10 mouse cellular contexts compared by ENCODE assay signal in the genomic region with DNA sequence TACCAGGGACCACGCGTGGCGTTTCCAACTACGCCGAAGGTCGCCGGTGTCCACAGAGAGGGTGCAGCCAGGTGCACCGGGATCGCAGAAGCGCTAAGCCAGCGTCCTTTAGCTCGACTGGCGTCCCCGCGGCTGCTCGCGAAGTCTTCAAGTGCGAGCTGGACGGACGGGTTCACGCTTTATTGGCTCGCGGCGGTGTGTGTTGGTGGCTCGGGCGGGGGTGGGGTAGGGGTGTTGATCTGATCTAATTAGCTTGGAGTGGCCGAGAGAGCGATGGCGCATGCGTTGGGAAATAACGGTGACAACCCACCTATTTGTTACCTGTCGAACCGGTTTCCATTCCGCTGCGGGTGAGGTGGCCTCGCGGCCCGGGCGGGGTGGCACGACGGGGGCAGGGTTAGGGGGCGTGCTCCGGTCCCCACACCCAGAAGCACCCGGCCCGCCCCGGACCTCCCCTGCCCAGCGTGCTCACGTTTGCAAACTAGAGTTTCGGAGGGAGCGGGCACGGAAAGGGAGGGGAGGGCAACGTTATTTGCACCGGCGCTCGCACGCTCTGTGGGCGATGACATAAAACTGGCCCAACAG. TPM values are rescaled to one million over a fixed set of nuclear protein-coding genes. Genes with fewer than 3 reads are reported as not detected.
A peak's percentile ranks its signal among the peaks of the same experiment; 100 is the strongest.
DNase-seq lines count a peak whose midpoint lies in the region; ATAC-seq and TF ChIP-seq lines count a peak whose summit lies in the region.
"Had no signal": no experiment of that assay in that cellular context is flagged by ENCODE, and none has a peak within 500 bp of the region (broad histone marks: within the 10 kb centered on the region; RNA-seq: fewer than 3 reads in every experiment).

Gene Ovol1 (minus strand): TSS at position 190 of the 585 bp plus-strand sequence.

- WGBS in heart, adult 2 months: 1% methylated on average over 57 of the region's 57 CpGs
- 2% methylated on average over 57 of the region's 57 CpGs for WGBS in liver, embryonic 14.5 days (ENCODE audit: insufficient replicate concordance)
- WGBS in neural tube, embryonic 14.5 days: under 1% methylated on average over 56 of the region's 57 CpGs

- H3K27ac ChIP-seq in heart, adult 2 months: no peak within 1 kb of the TSS
- H3K27ac ChIP-seq in liver, embryonic 14.5 days: no peak within 1 kb of the TSS
- no peak within 1 kb of the TSS for H3K27ac ChIP-seq in neural tube, embryonic 14.5 days (ENCODE audit: low read depth, low read length)

- DNase-seq in heart, adult 2 months: no peak
- DNase-seq in heart, adult 8-10 months (ENCODE audit: low spot score): no peak
- peak; percentile 52 for DNase-seq in embryo, embryonic 11 days
- DNase-seq in liver, embryonic 14.5 days (ENCODE audit: low read depth in 3 of 3, low spot score in 3 of 3): no peak
- DNase-seq in frontal cortex, postnatal 36 days (ENCODE audit: low spot score in 2 of 2): no peak
- no peak for DNase-seq in right cerebral cortex, adult 2 months (ENCODE audit: low spot score in 2 of 2)

- peaks cover 2% of the 10 kb centered on the region; the same call in 1 of the 2 replicates for H3K4me1 ChIP-seq in heart, adult 2 months (ENCODE audit: control insufficient read depth, insufficient read depth, low read length)
- no peaks in the 10 kb centered on the region for H3K4me1 ChIP-seq in liver, embryonic 14.5 days (replicated peaks; ENCODE audit: control insufficient read depth in 2 of 2, insufficient read depth in 2 of 2, low read length in 1 of 2)
- peaks cover 12% of the 10 kb centered on the region for H3K4me1 ChIP-seq in neural tube, embryonic 14.5 days (ENCODE audit: control insufficient read depth, insufficient read depth, low read length)

- peak within 1 kb of the TSS; percentile 34 for H3K4me3 ChIP-seq in heart, adult 2 months
- H3K4me3 ChIP-seq in liver, embryonic 14.5 days (ENCODE audit: insufficient read depth in 1 of 2, low read depth in 2 of 2, low read length in 2 of 2): peak within 1 kb of the TSS in 1 of 2 experiments; percentile 32; a peak in 2 of 4 replicates
- H3K4me3 ChIP-seq in neural tube, embryonic 14.5 days (ENCODE audit: low read depth, low read length): peak within 1 kb of the TSS; percentile 27

- no peaks in the 10 kb centered on the region for H3K9me3 ChIP-seq in liver, embryonic 14.5 days (ENCODE audit: control insufficient read depth, low read length)
- no peaks in the 10 kb centered on the region for H3K9me3 ChIP-seq in neural tube, embryonic 14.5 days (ENCODE audit: control insufficient read depth, low read length)

- no peak for TF ChIP-seq CTCF in heart, adult 2 months (IDR thresholded peaks at IDR 0.05)
- no peak for TF ChIP-seq CTCF in liver, embryonic 14.5 days (IDR thresholded peaks at IDR 0.05; ENCODE audit: low read depth)

- H3K36me3 ChIP-seq in heart, adult 2 months (ENCODE audit: control insufficient read depth, insufficient read depth, low read length): no peaks in the 10 kb centered on the region
- H3K36me3 ChIP-seq in liver, embryonic 14.5 days (replicated peaks; ENCODE audit: control insufficient read depth, insufficient read depth, low read depth): no peaks in the 10 kb centered on the region
- no peaks in the 10 kb centered on the region for H3K36me3 ChIP-seq in neural tube, embryonic 14.5 days (ENCODE audit: control insufficient read depth, insufficient read depth, low read length)
- H3K36me3 ChIP-seq: G1E had no signal

- peak; percentile 14 for ATAC-seq in inflammation-experienced regulatory T-cells, adult 6 months
- ATAC-seq in liver, embryonic 14.5 days (ENCODE audit: insufficient read depth): no peak
- ATAC-seq in neural tube, embryonic 14.5 days (ENCODE audit: low read depth): no peak

- intact Hi-C loops in heart, adult 2 months (cut with DNase I): no loop called here

- no peak for TF ChIP-seq EP300 in heart, adult 2 months (IDR thresholded peaks at IDR 0.05; ENCODE audit: insufficient read depth, low read depth, low read length)
- TF ChIP-seq EP300 in liver, embryonic 14.5 days (IDR thresholded peaks at IDR 0.05; ENCODE audit: low read depth): no peak

- TF ChIP-seq POLR2A in heart, adult 2 months (IDR thresholded peaks at IDR 0.05; ENCODE audit: insufficient read depth, low read depth, low read length): no peak

- H3K9ac ChIP-seq in heart, adult 2 months (ENCODE audit: low read depth, low read length): no peak within 1 kb of the TSS; the same call in 1 of the 2 replicates
- no peak within 1 kb of the TSS for H3K9ac ChIP-seq in liver, embryonic 14.5 days (replicated peaks)
- H3K9ac ChIP-seq in neural tube, embryonic 14.5 days (replicated peaks; ENCODE audit: low read depth, low read length): 0 out of 2 replicates have a peak within 1 kb of the TSS, but pooled peaks have one; percentile 25

- H3K27me3 ChIP-seq in heart, adult 2 months (ENCODE audit: control insufficient read depth, insufficient read depth, low read length): peaks cover 17% of the 10 kb centered on the region
- H3K27me3 ChIP-seq in liver, embryonic 14.5 days (ENCODE audit: control insufficient read depth, insufficient read depth, low read length): peaks cover 57% of the 10 kb centered on the region
- H3K27me3 ChIP-seq in neural tube, embryonic 14.5 days (ENCODE audit: control insufficient read depth, insufficient read depth, low read length): peaks cover 59% of the 10 kb centered on the region

- H3K79me2 ChIP-seq in heart, adult 2 months (replicated peaks; ENCODE audit: control insufficient read depth, insufficient read depth, low read length): no peaks in the 10 kb centered on the region

- H3K4me2 ChIP-seq in liver, embryonic 14.5 days (ENCODE audit: low read depth): peak within 1 kb of the TSS; percentile 42
- peak within 1 kb of the TSS; percentile 50 for H3K4me2 ChIP-seq in neural tube, embryonic 14.5 days (ENCODE audit: low read depth, low read length)

RNA-seq across cellular contexts. Expression of gene Ovol1, which starts in this region (rescaled TPM):
- not detected for total RNA-seq in heart, adult 2 months (2021)
- polyA plus RNA-seq in heart, adult 2 months (2012; rRNA removed): 0.04 TPM in 1 of 2 replicates, not detected in the other
- total RNA-seq in heart, adult 8-10 months (2022): not detected
- not detected for polyA plus RNA-seq in inflammation-experienced regulatory T-cells, adult 6 months (2017; shearing (Covaris generic))
- 0.01 and 0.02 TPM in 2 replicates for polyA plus RNA-seq in liver, embryonic 14.5 days (2012; rRNA removed)
- polyA plus RNA-seq in liver, embryonic 14.5 days (2014; fragmentation: Nextera tagmentation; extraction: Ambion mirVana): not detected in 2 replicates
- 0.14 TPM in 1 of 2 replicates, not detected in the other for polyA plus RNA-seq in neural tube, embryonic 14.5 days (2014; fragmentation: Nextera tagmentation; extraction: Ambion mirVana)
- total RNA-seq: heart, postnatal 14 days had no signal
- polyA plus RNA-seq: G1E had no signal

Comparison
In these comparisons a context has a peak if more than half of its experiments do, and no peak if none do; other contexts are left out.
1. Peak in ATAC-seq in inflammation-experienced regulatory T-cells, adult 6 months; RNA of the gene not detected or under 1 TPM.